Mouse (Mus musculus): ENCODE data around the gene Uba52. TPM values are rescaled to one million over a fixed set of nuclear protein-coding genes. Genes with fewer than 3 reads are reported as not detected.

Gene Uba52
- polyA plus RNA-seq, 1 experiment from 2014 or later, result 1,091 TPM

DNA sequence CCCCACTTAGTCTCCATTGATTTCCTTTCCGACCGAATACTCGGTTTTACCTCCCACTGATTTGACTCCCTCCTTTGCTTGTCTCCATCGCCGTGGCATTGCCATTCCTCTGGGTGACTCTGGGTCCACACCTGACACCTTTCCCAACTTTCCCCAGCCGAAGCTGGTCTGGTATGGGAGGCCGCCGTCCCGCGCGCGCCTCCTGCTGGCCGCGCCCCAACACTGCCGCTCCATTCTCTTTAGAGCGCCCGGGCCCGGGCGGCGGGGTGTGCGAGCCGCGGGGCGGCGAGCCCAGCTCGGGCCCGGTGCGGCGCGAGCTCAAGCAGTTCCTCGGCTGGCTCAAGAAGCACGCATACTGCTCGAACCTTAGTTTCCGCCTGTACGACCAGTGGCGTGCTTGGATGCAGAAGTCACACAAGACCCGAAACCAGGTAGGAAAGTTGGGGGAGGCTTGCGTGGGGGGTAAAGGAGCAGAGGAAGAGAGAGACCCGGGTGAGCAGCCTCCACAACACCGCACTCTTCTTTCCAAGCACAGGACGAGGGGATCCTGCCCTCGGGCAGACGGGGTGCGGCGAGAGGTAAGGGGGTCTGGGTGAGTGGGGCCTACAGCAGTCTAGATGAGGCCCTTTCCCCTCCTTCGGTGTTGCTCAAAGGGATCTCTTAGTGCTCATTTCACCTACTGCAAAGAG is 7.4 kb downstream of the Uba52 start:
- H3K4me1 ChIP-seq (ENCODE audit: control insufficient read depth, insufficient read depth, low read length), result peaks cover 41% of the 10 kb centered on the region
- peaks cover 22% of the 10 kb centered on the region for H3K36me3 ChIP-seq (ENCODE audit: control insufficient read depth, insufficient read depth, low read length)
- H3K9ac ChIP-seq (ENCODE audit: low read depth, low read length), result peak overlapping the region; percentile 14; the same call in 1 of the 2 replicates
- 8% methylated on average over 44 of the region's 46 CpGs for WGBS
- ATAC-seq (ENCODE audit: low read depth) (peak; percentile 6; the same call in 1 of the 2 replicates), DNase-seq (ENCODE audit: low spot score) (peak; percentile 72)
- H3K9me3 ChIP-seq (ENCODE audit: control insufficient read depth, low read length), result no peaks in the 10 kb centered on the region
- H3K4me2 ChIP-seq (ENCODE audit: low read depth, low read length), result peak overlapping the region; percentile 63
- H3K4me3 ChIP-seq (ENCODE audit: low read depth, low read length), result no peak overlapping the region
- peak overlapping the region; percentile 70 for H3K27ac ChIP-seq (replicated peaks; ENCODE audit: low read depth, low read length)
- H3K27me3 ChIP-seq (replicated peaks; ENCODE audit: control insufficient read depth, insufficient read depth, low read length), result peaks cover 37% of the 10 kb centered on the region

DNA sequence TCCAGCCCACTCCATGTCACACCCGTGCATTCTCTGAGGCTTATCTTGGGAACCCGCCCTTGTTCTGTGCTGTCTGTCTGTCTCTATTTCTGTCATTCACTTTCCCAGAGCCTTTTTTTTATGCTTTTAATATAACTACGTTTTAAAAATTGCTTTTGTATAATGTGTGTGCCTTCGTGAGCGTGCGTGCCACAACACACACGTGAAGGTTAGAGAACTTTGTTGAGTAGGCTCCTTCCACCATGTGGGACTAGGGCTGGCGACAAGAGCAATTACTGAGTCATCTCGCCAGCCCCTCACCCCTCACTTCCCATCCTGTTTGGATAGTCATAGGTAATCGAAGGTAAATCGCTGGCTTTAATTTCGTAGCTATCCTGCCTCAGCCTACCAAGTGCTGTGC is 8.1 kb downstream of the Uba52 start:
- H3K27me3 ChIP-seq (replicated peaks; ENCODE audit: control insufficient read depth, insufficient read depth, low read length), result peaks cover 37% of the 10 kb centered on the region
- DNase-seq (ENCODE audit: low spot score), result no peak
- no peaks in the 10 kb centered on the region for H3K9me3 ChIP-seq (ENCODE audit: control insufficient read depth, low read length)
- peak overlapping the region; percentile 8; the same call in 1 of the 2 replicates for H3K4me2 ChIP-seq (ENCODE audit: low read depth, low read length)
- no peak overlapping the region for H3K27ac ChIP-seq (replicated peaks; ENCODE audit: low read depth, low read length)
- ATAC-seq (ENCODE audit: low read depth), result no peak
- no peak overlapping the region for H3K4me3 ChIP-seq (ENCODE audit: low read depth, low read length)
- no peak overlapping the region for H3K9ac ChIP-seq (ENCODE audit: low read depth, low read length)
- H3K4me1 ChIP-seq (ENCODE audit: control insufficient read depth, insufficient read depth, low read length), result peaks cover 41% of the 10 kb centered on the region
- H3K36me3 ChIP-seq (ENCODE audit: control insufficient read depth, insufficient read depth, low read length), result peaks cover 16% of the 10 kb centered on the region
- WGBS, result 34% methylated on average over 12 of the region's 12 CpGs

GRCm38 (mm10) chr8:70501820-70502529 is 8.6 kb downstream of the Uba52 start:
- peak overlapping the region; percentile 8; the same call in 1 of the 2 replicates for H3K4me2 ChIP-seq (ENCODE audit: low read depth, low read length)

GRCm38 (mm10) chr8:70500386-70501301 is 10.0 kb downstream of the Uba52 start:
- Histone ChIP-seq H3K9me3 (ENCODE audit: control insufficient read depth, low read length) (no peaks in the 10 kb centered on the region), H3K36me3 (ENCODE audit: control insufficient read depth, insufficient read depth, low read length) (peaks cover 10% of the 10 kb centered on the region), H3K4me1 (ENCODE audit: control insufficient read depth, insufficient read depth, low read length) (peaks cover 40% of the 10 kb centered on the region), H3K27me3 (replicated peaks; ENCODE audit: control insufficient read depth, insufficient read depth, low read length) (peaks cover 41% of the 10 kb centered on the region), H3K9ac (ENCODE audit: low read depth, low read length) (no peak overlapping the region), H3K27ac (replicated peaks; ENCODE audit: low read depth, low read length) (no peak overlapping the region), H3K4me3 (ENCODE audit: low read depth, low read length) (no peak overlapping the region; the same call in 1 of the 2 replicates), H3K4me2 (ENCODE audit: low read depth, low read length) (peak overlapping the region; percentile 31)
- 15% methylated on average over 35 of the region's 39 CpGs for WGBS
- DNase-seq (ENCODE audit: low spot score) (peak; percentile 53), ATAC-seq (ENCODE audit: low read depth) (no peak)

More at GRCm38 (mm10) chr8:70501820-70502529, 8.6 kb downstream of the Uba52 start:
- DNase-seq (ENCODE audit: low spot score) (peak; percentile 58), ATAC-seq (ENCODE audit: low read depth) (no peak)
- Histone ChIP-seq H3K4me3 (ENCODE audit: low read depth, low read length) (no peak overlapping the region), H3K27me3 (replicated peaks; ENCODE audit: control insufficient read depth, insufficient read depth, low read length) (peaks cover 37% of the 10 kb centered on the region), H3K4me1 (ENCODE audit: control insufficient read depth, insufficient read depth, low read length) (peaks cover 41% of the 10 kb centered on the region), H3K9me3 (ENCODE audit: control insufficient read depth, low read length) (no peaks in the 10 kb centered on the region), H3K36me3 (ENCODE audit: control insufficient read depth, insufficient read depth, low read length) (peaks cover 10% of the 10 kb centered on the region), H3K27ac (replicated peaks; ENCODE audit: low read depth, low read length) (no peak overlapping the region), H3K9ac (ENCODE audit: low read depth, low read length) (0 out of 2 replicates have a peak overlapping the region, but pooled peaks have one; percentile 20)
- 26% methylated on average over 12 of the region's 23 CpGs for WGBS

- no peaks in the 10 kb centered on the region for H3K9me3 ChIP-seq (ENCODE audit: control insufficient read depth, low read length)
- H3K4me3 ChIP-seq (ENCODE audit: low read depth, low read length), result peak overlapping the region; percentile 56
- peak overlapping the region; percentile 71 for H3K9ac ChIP-seq (ENCODE audit: low read depth, low read length)
- peaks cover 63% of the 10 kb centered on the region for H3K27me3 ChIP-seq (replicated peaks; ENCODE audit: control insufficient read depth, insufficient read depth, low read length)
- ATAC-seq (ENCODE audit: low read depth) (no peak), DNase-seq (ENCODE audit: low spot score) (no peak)
- peaks cover 36% of the 10 kb centered on the region for H3K4me1 ChIP-seq (ENCODE audit: control insufficient read depth, insufficient read depth, low read length)
- H3K27ac ChIP-seq (replicated peaks; ENCODE audit: low read depth, low read length), result no peak overlapping the region
- peak overlapping the region; percentile 81 for H3K4me2 ChIP-seq (ENCODE audit: low read depth, low read length)
- H3K36me3 ChIP-seq (ENCODE audit: control insufficient read depth, insufficient read depth, low read length), result no peaks in the 10 kb centered on the region
- WGBS, result 8% methylated on average over 9 of the region's 12 CpGs
These were observed 14.9 kb downstream of the Uba52 start for GRCm38 (mm10) chr8:70495771-70496062.

GRCm38 (mm10) chr8:70495001-70495770 is 15.4 kb downstream of the Uba52 start:
- H3K9ac ChIP-seq (ENCODE audit: low read depth, low read length), result peak overlapping the region; percentile 71
- H3K4me2 ChIP-seq (ENCODE audit: low read depth, low read length), result peak overlapping the region; percentile 81
- no peaks in the 10 kb centered on the region for H3K36me3 ChIP-seq (ENCODE audit: control insufficient read depth, insufficient read depth, low read length)
- 4% methylated on average over 15 of the region's 21 CpGs for WGBS
- peaks cover 64% of the 10 kb centered on the region for H3K27me3 ChIP-seq (replicated peaks; ENCODE audit: control insufficient read depth, insufficient read depth, low read length)
- ATAC-seq (ENCODE audit: low read depth), result peak; percentile 5; the same call in 1 of the 2 replicates
- no peaks in the 10 kb centered on the region for H3K9me3 ChIP-seq (ENCODE audit: control insufficient read depth, low read length)
- no peak for DNase-seq (ENCODE audit: low spot score)
- H3K4me1 ChIP-seq (ENCODE audit: control insufficient read depth, insufficient read depth, low read length), result peaks cover 36% of the 10 kb centered on the region
- H3K4me3 ChIP-seq (ENCODE audit: low read depth, low read length), result peak overlapping the region; percentile 56
- peak overlapping the region; percentile 49; the same call in 1 of the 2 replicates for H3K27ac ChIP-seq (replicated peaks; ENCODE audit: low read depth, low read length)

- Histone ChIP-seq H3K27ac (replicated peaks; ENCODE audit: low read depth, low read length) (no peak overlapping the region; the same call in 1 of the 2 replicates), H3K4me1 (ENCODE audit: control insufficient read depth, insufficient read depth, low read length) (peaks cover 37% of the 10 kb centered on the region), H3K4me3 (ENCODE audit: low read depth, low read length) (peak overlapping the region; percentile 56), H3K4me2 (ENCODE audit: low read depth, low read length) (peak overlapping the region; percentile 81), H3K9me3 (ENCODE audit: control insufficient read depth, low read length) (no peaks in the 10 kb centered on the region), H3K36me3 (ENCODE audit: control insufficient read depth, insufficient read depth, low read length) (no peaks in the 10 kb centered on the region), H3K27me3 (replicated peaks; ENCODE audit: control insufficient read depth, insufficient read depth, low read length) (peaks cover 71% of the 10 kb centered on the region), H3K9ac (ENCODE audit: low read depth, low read length) (peak overlapping the region; percentile 71)
- WGBS, result 3% methylated on average over 22 of the region's 28 CpGs
- DNase-seq (ENCODE audit: low spot score), result no peak
- no peak for ATAC-seq (ENCODE audit: low read depth)
These were observed 16.1 kb downstream of the Uba52 start for GRCm38 (mm10) chr8:70494416-70494945.
